Mouse (Mus musculus): ENCODE results near the gene 4833420G17Rik. TPM values are rescaled to one million over a fixed set of nuclear protein-coding genes. Genes with fewer than 3 reads are reported as not detected.

Gene 4833420G17Rik
- polyA plus RNA-seq (2012; rRNA removed) = 58.9 and 68.4 TPM in 2 replicates

GRCm38 (mm10) chr13:119462596-119463560 is at the start of gene 4833420G17Rik:
4833420G17Rik (plus strand) TSS chr13:119462768.
- H3K4me1 ChIP-seq (ENCODE audit: control insufficient read depth, insufficient read depth, low read length) = peaks cover 2% of the 10 kb centered on the region; the same call in 1 of the 2 replicates
- H3K27ac ChIP-seq (ENCODE audit: insufficient read depth, low read length) = peak within 1 kb of the TSS; percentile 36; the same call in 1 of the 2 replicates
- TF ChIP-seq POLR2A (IDR thresholded peaks at IDR 0.05; ENCODE audit: extremely low read depth, insufficient read depth, low read length) = peak; percentile 94
- no peak for TF ChIP-seq CTCF (IDR thresholded peaks at IDR 0.05; ENCODE audit: extremely low read depth, insufficient read depth, low read length)
- peak within 1 kb of the TSS; percentile 96 for H3K4me3 ChIP-seq (ENCODE audit: insufficient read depth, low read length)

- TF ChIP-seq POLR2A (IDR thresholded peaks at IDR 0.05; ENCODE audit: extremely low read depth, insufficient read depth, low read length) = no peak
- no peak for TF ChIP-seq CTCF (IDR thresholded peaks at IDR 0.05; ENCODE audit: extremely low read depth, insufficient read depth, low read length)
- H3K4me3 ChIP-seq (ENCODE audit: insufficient read depth, low read length) = no peak overlapping the region
- H3K4me1 ChIP-seq (ENCODE audit: control insufficient read depth, insufficient read depth, low read length) = no peaks in the 10 kb centered on the region; the same call in 1 of the 2 replicates
- H3K27ac ChIP-seq (ENCODE audit: insufficient read depth, low read length) = no peak overlapping the region
These were observed 49.5 kb upstream of the 4833420G17Rik start for GRCm38 (mm10) chr13:119413026-119413425.

GRCm38 (mm10) chr13:119418479-119418878 is 44.1 kb upstream of the 4833420G17Rik start:
- TF ChIP-seq CTCF (IDR thresholded peaks at IDR 0.05; ENCODE audit: extremely low read depth, insufficient read depth, low read length) = no peak

GRCm38 (mm10) chr13:119430164-119430563 is 32.4 kb upstream of the 4833420G17Rik start:
- Histone ChIP-seq H3K4me3 (ENCODE audit: insufficient read depth, low read length) (peak overlapping the region; percentile 70; the same call in 1 of the 2 replicates), H3K27ac (ENCODE audit: insufficient read depth, low read length) (no peak overlapping the region), H3K4me1 (ENCODE audit: control insufficient read depth, insufficient read depth, low read length) (peaks cover 3% of the 10 kb centered on the region; the same call in 1 of the 2 replicates)
- no peak for TF ChIP-seq CTCF (IDR thresholded peaks at IDR 0.05; ENCODE audit: extremely low read depth, insufficient read depth, low read length)
- no peak for TF ChIP-seq POLR2A (IDR thresholded peaks at IDR 0.05; ENCODE audit: extremely low read depth, insufficient read depth, low read length)

More at GRCm38 (mm10) chr13:119418479-119418878, 44.1 kb upstream of the 4833420G17Rik start:
- H3K27ac ChIP-seq (ENCODE audit: insufficient read depth, low read length) = no peak overlapping the region
- H3K4me3 ChIP-seq (ENCODE audit: insufficient read depth, low read length) = no peak overlapping the region
- no peaks in the 10 kb centered on the region for H3K4me1 ChIP-seq (ENCODE audit: control insufficient read depth, insufficient read depth, low read length)

DNA sequence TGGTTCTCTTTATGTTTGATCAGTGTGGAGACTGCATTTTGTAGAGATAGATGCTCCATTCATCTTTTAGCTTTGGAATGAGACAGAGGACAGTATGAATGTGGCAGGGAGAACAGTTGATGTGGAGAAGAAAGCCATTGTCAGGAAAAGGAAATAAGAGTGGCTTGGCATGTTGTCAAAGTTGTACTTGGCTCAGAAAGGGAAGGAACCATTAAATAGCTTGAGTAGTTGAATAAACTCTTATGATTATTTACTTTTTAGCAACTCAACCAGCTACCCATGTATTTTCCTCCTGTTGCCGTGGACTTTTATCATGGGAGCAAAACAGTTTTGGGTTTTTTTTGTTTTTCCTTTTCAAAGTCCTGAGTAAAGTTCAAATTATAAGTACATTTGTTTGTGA is 30.5 kb upstream of the 4833420G17Rik start:
- TF ChIP-seq CTCF (IDR thresholded peaks at IDR 0.05; ENCODE audit: extremely low read depth, insufficient read depth, low read length) (no peak), POLR2A (IDR thresholded peaks at IDR 0.05; ENCODE audit: extremely low read depth, insufficient read depth, low read length) (no peak)
- H3K4me3 ChIP-seq (ENCODE audit: insufficient read depth, low read length) = no peak overlapping the region
- H3K27ac ChIP-seq (ENCODE audit: insufficient read depth, low read length) = no peak overlapping the region
- peaks cover 3% of the 10 kb centered on the region; the same call in 1 of the 2 replicates for H3K4me1 ChIP-seq (ENCODE audit: control insufficient read depth, insufficient read depth, low read length)

- peaks cover 3% of the 10 kb centered on the region; the same call in 1 of the 2 replicates for H3K4me1 ChIP-seq (ENCODE audit: control insufficient read depth, insufficient read depth, low read length)
- H3K4me3 ChIP-seq (ENCODE audit: insufficient read depth, low read length) = no peak overlapping the region
- TF ChIP-seq CTCF (IDR thresholded peaks at IDR 0.05; ENCODE audit: extremely low read depth, insufficient read depth, low read length) = no peak
- TF ChIP-seq POLR2A (IDR thresholded peaks at IDR 0.05; ENCODE audit: extremely low read depth, insufficient read depth, low read length) = no peak
- H3K27ac ChIP-seq (ENCODE audit: insufficient read depth, low read length) = no peak overlapping the region
These were observed 28.2 kb upstream of the 4833420G17Rik start for GRCm38 (mm10) chr13:119434359-119434758.

DNA sequence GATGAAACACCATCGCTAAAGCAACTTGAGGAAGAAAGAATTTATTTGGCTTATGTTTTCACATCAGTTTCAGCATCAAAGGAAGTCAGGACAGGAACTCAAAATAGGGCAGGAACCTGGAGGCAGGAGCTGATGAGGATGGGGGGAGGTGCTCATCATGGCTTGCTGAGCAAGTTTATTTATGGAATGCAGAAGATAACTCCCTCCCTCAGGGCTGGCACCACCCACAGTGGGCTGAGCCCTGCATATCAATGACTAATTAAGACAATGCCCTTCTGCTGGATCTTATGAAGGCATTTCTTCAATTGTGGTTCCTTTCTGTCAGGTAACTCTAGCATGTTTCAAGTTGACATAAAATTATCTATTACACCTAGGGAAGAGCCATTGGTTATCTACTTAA is 20.3 kb upstream of the 4833420G17Rik start:
- H3K4me3 ChIP-seq (ENCODE audit: insufficient read depth, low read length) = no peak overlapping the region
- TF ChIP-seq POLR2A (IDR thresholded peaks at IDR 0.05; ENCODE audit: extremely low read depth, insufficient read depth, low read length) = no peak
- TF ChIP-seq CTCF (IDR thresholded peaks at IDR 0.05; ENCODE audit: extremely low read depth, insufficient read depth, low read length) = no peak
- H3K4me1 ChIP-seq (ENCODE audit: control insufficient read depth, insufficient read depth, low read length) = no peaks in the 10 kb centered on the region
- H3K27ac ChIP-seq (ENCODE audit: insufficient read depth, low read length) = no peak overlapping the region

DNA sequence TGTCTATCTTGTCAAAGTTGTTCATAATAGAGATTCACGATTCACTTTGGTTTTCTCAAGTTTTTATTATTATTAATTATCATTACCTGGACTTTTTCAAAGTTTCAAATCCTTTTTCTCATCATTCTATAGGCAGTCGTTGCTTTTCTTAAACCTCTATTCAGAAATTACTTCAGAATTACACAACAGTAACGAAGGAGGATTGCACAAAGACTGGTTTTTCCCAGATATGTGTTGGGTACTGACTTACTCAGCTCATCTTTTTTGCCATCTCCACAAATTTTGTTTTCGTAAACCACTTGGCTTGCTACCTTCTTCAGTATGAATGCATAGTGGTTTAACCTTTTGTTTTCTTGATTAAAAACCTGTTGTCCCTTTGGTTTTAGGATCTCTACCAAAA is 9.0 kb upstream of the 4833420G17Rik start:
- TF ChIP-seq POLR2A (IDR thresholded peaks at IDR 0.05; ENCODE audit: extremely low read depth, insufficient read depth, low read length) = no peak
- TF ChIP-seq CTCF (IDR thresholded peaks at IDR 0.05; ENCODE audit: extremely low read depth, insufficient read depth, low read length) = no peak
- Histone ChIP-seq H3K4me1 (ENCODE audit: control insufficient read depth, insufficient read depth, low read length) (no peaks in the 10 kb centered on the region), H3K4me3 (ENCODE audit: insufficient read depth, low read length) (no peak overlapping the region), H3K27ac (ENCODE audit: insufficient read depth, low read length) (no peak overlapping the region)

- Histone ChIP-seq H3K4me1 (ENCODE audit: control insufficient read depth, insufficient read depth, low read length) (no peaks in the 10 kb centered on the region), H3K4me3 (ENCODE audit: insufficient read depth, low read length) (no peak overlapping the region), H3K27ac (ENCODE audit: insufficient read depth, low read length) (no peak overlapping the region)
- TF ChIP-seq CTCF (IDR thresholded peaks at IDR 0.05; ENCODE audit: extremely low read depth, insufficient read depth, low read length) (no peak), POLR2A (IDR thresholded peaks at IDR 0.05; ENCODE audit: extremely low read depth, insufficient read depth, low read length) (no peak)
These were observed 7.5 kb upstream of the 4833420G17Rik start for GRCm38 (mm10) chr13:119455082-119455481.

- no peak overlapping the region for H3K4me3 ChIP-seq (ENCODE audit: insufficient read depth, low read length)
- H3K4me1 ChIP-seq (ENCODE audit: control insufficient read depth, insufficient read depth, low read length) = no peaks in the 10 kb centered on the region
- TF ChIP-seq POLR2A (IDR thresholded peaks at IDR 0.05; ENCODE audit: extremely low read depth, insufficient read depth, low read length) (no peak), CTCF (IDR thresholded peaks at IDR 0.05; ENCODE audit: extremely low read depth, insufficient read depth, low read length) (no peak)
- H3K27ac ChIP-seq (ENCODE audit: insufficient read depth, low read length) = no peak overlapping the region
These were observed 6.2 kb upstream of the 4833420G17Rik start for GRCm38 (mm10) chr13:119456342-119456741.
